ENCODE assay signal across 9 mouse cellular contexts in genomic region chr7:120865832-120866231, GRCm38 (mm10). TPM values are rescaled to one million over a fixed set of nuclear protein-coding genes. Genes with fewer than 3 reads are reported as not detected.
DNase-seq lines count a peak whose midpoint lies in the region; ATAC-seq lines count a peak whose summit lies in the region.
"Had no signal": no experiment of that assay in that cellular context is flagged by ENCODE, and none has a peak within 500 bp of the region (broad histone marks: within the 10 kb centered on the region; RNA-seq: fewer than 3 reads in every experiment).

No protein-coding gene starts in this region.

- no peak overlapping the region for H3K4me2 ChIP-seq in kidney, embryonic 15.5 days
- H3K4me2 ChIP-seq in embryonic facial prominence, embryonic 13.5 days = no peak overlapping the region
- peak overlapping the region; percentile 54 for H3K4me2 ChIP-seq in liver, embryonic 15.5 days
- H3K4me2 ChIP-seq in neural tube, embryonic 15.5 days = 0 out of 2 replicates have a peak overlapping the region, but pooled peaks have one; percentile 20

- intact Hi-C loops in heart, postnatal 36 days (cut with DNase I) = no loop called here

- no peak overlapping the region for H3K4me3 ChIP-seq in kidney, embryonic 15.5 days (replicated peaks)
- no peak overlapping the region for H3K4me3 ChIP-seq in embryonic facial prominence, embryonic 13.5 days
- H3K4me3 ChIP-seq in liver, embryonic 15.5 days (replicated peaks) = 0 out of 2 replicates have a peak overlapping the region, but pooled peaks have one; percentile 2
- H3K4me3 ChIP-seq in neural tube, embryonic 15.5 days (replicated peaks) = no peak overlapping the region

- H3K4me1 ChIP-seq in kidney, embryonic 15.5 days = peaks cover 78% of the 10 kb centered on the region
- H3K4me1 ChIP-seq in embryonic facial prominence, embryonic 13.5 days = peaks cover 82% of the 10 kb centered on the region
- peaks cover 97% of the 10 kb centered on the region for H3K4me1 ChIP-seq in liver, embryonic 15.5 days (replicated peaks)
- peaks cover 44% of the 10 kb centered on the region for H3K4me1 ChIP-seq in neural tube, embryonic 15.5 days

- peak; percentile 63 for ATAC-seq in kidney, embryonic 15.5 days (replicated peaks; ENCODE audit: low FRiP score)
- ATAC-seq in embryonic facial prominence, embryonic 13.5 days (ENCODE audit: insufficient number of reproducible peaks, insufficient read depth, low FRiP score, low TSS enrichment, low read depth) = no peak
- ATAC-seq in liver, embryonic 15.5 days (ENCODE audit: insufficient read depth) = peak; percentile 82
- ATAC-seq in neural tube, embryonic 15.5 days (ENCODE audit: low FRiP score) = no peak
- ATAC-seq in CD4-positive, CD25-positive, alpha-beta regulatory T cell, adult 4 months = no peak

- no peaks in the 10 kb centered on the region for H3K27me3 ChIP-seq in kidney, embryonic 15.5 days
- no peaks in the 10 kb centered on the region for H3K27me3 ChIP-seq in embryonic facial prominence, embryonic 13.5 days
- H3K27me3 ChIP-seq in liver, embryonic 15.5 days = no peaks in the 10 kb centered on the region
- H3K27me3 ChIP-seq in neural tube, embryonic 15.5 days (replicated peaks) = no peaks in the 10 kb centered on the region

- 62% methylated on average over 4 of the region's 4 CpGs for WGBS in kidney, embryonic 15.5 days
- WGBS in embryonic facial prominence, embryonic 13.5 days = 61% methylated on average over 4 of the region's 4 CpGs
- WGBS in liver, embryonic 15.5 days (ENCODE audit: insufficient replicate concordance) = 27% methylated on average over 4 of the region's 4 CpGs
- 50% methylated on average over 4 of the region's 4 CpGs for WGBS in neural tube, embryonic 15.5 days

- no peaks in the 10 kb centered on the region for H3K36me3 ChIP-seq in kidney, embryonic 15.5 days
- H3K36me3 ChIP-seq in embryonic facial prominence, embryonic 13.5 days = no peaks in the 10 kb centered on the region
- peaks cover 29% of the 10 kb centered on the region for H3K36me3 ChIP-seq in liver, embryonic 15.5 days (replicated peaks)
- H3K36me3 ChIP-seq in neural tube, embryonic 15.5 days = no peaks in the 10 kb centered on the region

- H3K9me3 ChIP-seq in kidney, embryonic 15.5 days (replicated peaks) = no peaks in the 10 kb centered on the region
- no peaks in the 10 kb centered on the region for H3K9me3 ChIP-seq in embryonic facial prominence, embryonic 13.5 days
- no peaks in the 10 kb centered on the region for H3K9me3 ChIP-seq in liver, embryonic 15.5 days (replicated peaks)
- no peaks in the 10 kb centered on the region for H3K9me3 ChIP-seq in neural tube, embryonic 15.5 days (replicated peaks)

- H3K9ac ChIP-seq in kidney, embryonic 15.5 days = no peak overlapping the region
- no peak overlapping the region for H3K9ac ChIP-seq in embryonic facial prominence, embryonic 13.5 days
- peak overlapping the region; percentile 55 for H3K9ac ChIP-seq in liver, embryonic 15.5 days
- no peak overlapping the region for H3K9ac ChIP-seq in neural tube, embryonic 15.5 days (replicated peaks)

- H3K27ac ChIP-seq in kidney, embryonic 15.5 days = peak overlapping the region; percentile 78
- peak overlapping the region; percentile 65 for H3K27ac ChIP-seq in embryonic facial prominence, embryonic 13.5 days
- H3K27ac ChIP-seq in liver, embryonic 15.5 days (replicated peaks) = peak overlapping the region; percentile 96
- H3K27ac ChIP-seq in neural tube, embryonic 15.5 days (replicated peaks) = peak overlapping the region; percentile 81

- no peak for DNase-seq in kidney, adult 11 months
- DNase-seq in heart, postnatal 36 days = peak; percentile 31 to 40
- DNase-seq in cerebellum, postnatal 36 days = no peak

RNA-seq across cellular contexts. Expression of gene Eef2k, which starts 23.2 kb away (rescaled TPM):
- polyA plus RNA-seq in kidney, embryonic 15.5 days (2015; fragmentation: Nextera tagmentation; extraction: Ambion mirVana) = 23.8 and 27.6 TPM in 2 replicates
- polyA plus RNA-seq in embryonic facial prominence, embryonic 13.5 days (2015; fragmentation: Nextera tagmentation; extraction: Ambion mirVana) = 36.6 and 39.4 TPM in 2 replicates
- total RNA-seq in heart, postnatal 36 days (2021) = 10 to 100 TPM; 34.3 TPM
- polyA plus RNA-seq in liver, embryonic 15.5 days (2015; fragmentation: Nextera tagmentation; extraction: Ambion mirVana) = 42.8 and 50.4 TPM in 2 replicates
- 33.5 and 40.6 TPM in 2 replicates for polyA plus RNA-seq in neural tube, embryonic 15.5 days (2015; fragmentation: Nextera tagmentation; extraction: Ambion mirVana)
- polyA plus RNA-seq in CD4-positive, CD25-positive, alpha-beta regulatory T cell, adult 4 months (2017; shearing (Covaris generic)) = 1 to 10 TPM; 5.6 to 6.0 TPM

RNA-seq across cellular contexts. Expression of gene Polr3e, which starts 51.7 kb away (rescaled TPM):
- polyA plus RNA-seq in kidney, embryonic 15.5 days (2015; fragmentation: Nextera tagmentation; extraction: Ambion mirVana) = 42.7 and 44.0 TPM in 2 replicates
- 37.9 and 38.2 TPM in 2 replicates for polyA plus RNA-seq in embryonic facial prominence, embryonic 13.5 days (2015; fragmentation: Nextera tagmentation; extraction: Ambion mirVana)
- total RNA-seq in heart, postnatal 36 days (2021) = 10 to 100 TPM in 1 of 2 experiments, 1 to 10 TPM in 1; 8.2 to 10.5 TPM
- polyA plus RNA-seq in liver, embryonic 15.5 days (2015; fragmentation: Nextera tagmentation; extraction: Ambion mirVana) = 12.8 and 13.4 TPM in 2 replicates
- polyA plus RNA-seq in neural tube, embryonic 15.5 days (2015; fragmentation: Nextera tagmentation; extraction: Ambion mirVana) = 23.4 and 26.4 TPM in 2 replicates
- polyA plus RNA-seq in CD4-positive, CD25-positive, alpha-beta regulatory T cell, adult 4 months (2017; shearing (Covaris generic)) = 10 to 100 TPM in 1 of 2 experiments, 1 to 10 TPM in 1; 8.1 to 15.8 TPM

RNA-seq across cellular contexts. Expression of gene Gm5737, which starts 53.7 kb away (rescaled TPM):
- polyA plus RNA-seq in kidney, embryonic 15.5 days (2015; fragmentation: Nextera tagmentation; extraction: Ambion mirVana) = not detected in 2 replicates
- polyA plus RNA-seq in embryonic facial prominence, embryonic 13.5 days (2015; fragmentation: Nextera tagmentation; extraction: Ambion mirVana) = not detected in 2 replicates
- total RNA-seq in heart, postnatal 36 days (2021) = under 1 TPM in 1 of 2 experiments, not detected in 1; 0.27 TPM
- polyA plus RNA-seq in liver, embryonic 15.5 days (2015; fragmentation: Nextera tagmentation; extraction: Ambion mirVana) = not detected in 2 replicates
- polyA plus RNA-seq in neural tube, embryonic 15.5 days (2015; fragmentation: Nextera tagmentation; extraction: Ambion mirVana) = 0.14 TPM in 1 of 2 replicates, not detected in the other
- not detected for polyA plus RNA-seq in CD4-positive, CD25-positive, alpha-beta regulatory T cell, adult 4 months (2017; shearing (Covaris generic))
- polyA plus RNA-seq: limb, embryonic 11.5 days had no signal

Comparison
In these comparisons a context has a peak if more than half of its experiments do, and no peak if none do; other contexts are left out.
1. ATAC-seq: peak in kidney, embryonic 15.5 days (single experiment) and liver, embryonic 15.5 days (single experiment); none in embryonic facial prominence, embryonic 13.5 days (single experiment), neural tube, embryonic 15.5 days (single experiment) and CD4-positive, CD25-positive, alpha-beta regulatory T cell, adult 4 months (single experiment).
2. H3K4me2 ChIP-seq: peak in liver, embryonic 15.5 days (single experiment) and neural tube, embryonic 15.5 days (single experiment); none in kidney, embryonic 15.5 days (single experiment) and embryonic facial prominence, embryonic 13.5 days (single experiment).
3. DNase-seq: peak in heart, postnatal 36 days (2 of 2); none in kidney, adult 11 months (single experiment) and cerebellum, postnatal 36 days (0 of 2).
4. Peak in every context shown above with its lines, with median percentiles within 50 percentile points of each other: H3K27ac ChIP-seq.